Mouse (Mus musculus): Measurements from ENCODE around the gene Atp2a3. TPM values are rescaled to one million over a fixed set of nuclear protein-coding genes. Genes with fewer than 3 reads are reported as not detected.

The Atp2a3 gene
- 0.06 TPM for polyA plus RNA-seq (2021)

GRCm38 (mm10) chr11:72961072-72961980 is at the start of gene Atp2a3:
Gene Atp2a3 (plus strand): TSS chr11:72961169.
- H3K27me3 ChIP-seq, result peaks cover 7% of the 10 kb centered on the region
- DNase-seq (ENCODE audit: low read depth, low spot score), result no peak
- ATAC-seq, result no peak
- ChIA-PET CTCF (no interaction called here), POLR2A (no interaction called here)
- TF ChIP-seq CTCF (IDR thresholded peaks at IDR 0.05), result no peak
- in situ Hi-C loops (cut with MboI; ENCODE audit: low pct_unique_long_range_greater_than_20kb), result no loop called here

GRCm38 (mm10) chr11:72917299-72917996 is 43.5 kb upstream of the Atp2a3 start:
- ChIA-PET POLR2A (no interaction called here), CTCF (interaction anchor here (2.0 kb wide), 1 partner anchor 10 kb away, joined by 4 read pairs; no protein-coding TSS in a partner anchor)
- H3K27me3 ChIP-seq, result no peaks in the 10 kb centered on the region
- in situ Hi-C loops (cut with MboI; ENCODE audit: low pct_unique_long_range_greater_than_20kb), result no loop called here
- no peak for DNase-seq (ENCODE audit: low read depth, low spot score)
- no peak for TF ChIP-seq CTCF (IDR thresholded peaks at IDR 0.05)
- ATAC-seq, result no peak

GRCm38 (mm10) chr11:72923116-72923515 is 37.9 kb upstream of the Atp2a3 start:
- in situ Hi-C loops (cut with MboI; ENCODE audit: low pct_unique_long_range_greater_than_20kb), result loop anchor here (5.0 kb wide), 1 partner anchor 79 kb away; no protein-coding TSS in a partner anchor
- no peak for TF ChIP-seq CTCF (IDR thresholded peaks at IDR 0.05)
- no peak for ATAC-seq

GRCm38 (mm10) chr11:72924458-72924857 is 36.5 kb upstream of the Atp2a3 start:
- no peak for TF ChIP-seq CTCF (IDR thresholded peaks at IDR 0.05)
- ChIA-PET CTCF (interaction anchor here (0.9 to 1.8 kb wide), 2 partner anchors 19 to 59 kb away, joined by 3 to 5 read pairs; no protein-coding TSS in a partner anchor), POLR2A (no interaction called here)
- ATAC-seq, result no peak
- no peak for DNase-seq (ENCODE audit: low read depth, low spot score)
- in situ Hi-C loops (cut with MboI; ENCODE audit: low pct_unique_long_range_greater_than_20kb), result loop anchor here (5.0 kb wide), 1 partner anchor 78 kb away; no protein-coding TSS in a partner anchor
- H3K27me3 ChIP-seq, result no peaks in the 10 kb centered on the region

More at GRCm38 (mm10) chr11:72923116-72923515, 37.9 kb upstream of the Atp2a3 start:
- H3K27me3 ChIP-seq, result no peaks in the 10 kb centered on the region
- no peak for DNase-seq (ENCODE audit: low read depth, low spot score)
- POLR2A ChIA-PET, result no interaction called here
- CTCF ChIA-PET, result no interaction called here

- ATAC-seq (no peak), DNase-seq (ENCODE audit: low read depth, low spot score) (no peak)
- in situ Hi-C loops (cut with MboI; ENCODE audit: low pct_unique_long_range_greater_than_20kb), result no loop called here
- TF ChIP-seq CTCF (IDR thresholded peaks at IDR 0.05), result no peak
- ChIA-PET POLR2A (no interaction called here), CTCF (interaction anchor here (1.8 kb wide), 1 partner anchor 19 kb away, joined by 5 read pairs; no protein-coding TSS in a partner anchor)
- H3K27me3 ChIP-seq, result no peaks in the 10 kb centered on the region
Observed at GRCm38 (mm10) chr11:72925067-72925466, 35.9 kb upstream of the Atp2a3 start.

GRCm38 (mm10) chr11:72926226-72926890 is 34.6 kb upstream of the Atp2a3 start:
- ChIA-PET POLR2A (no interaction called here), CTCF (interaction anchor here (0.7 to 1.4 kb wide), 10 partner anchors 11 to 120 kb away, joined by 3 to 6 read pairs (median 4); partner anchors contain the start of gene P2rx1)
- in situ Hi-C loops (cut with MboI; ENCODE audit: low pct_unique_long_range_greater_than_20kb), result no loop called here
- no peaks in the 10 kb centered on the region for H3K27me3 ChIP-seq
- TF ChIP-seq CTCF (IDR thresholded peaks at IDR 0.05), result peak; percentile 96
- no peak for ATAC-seq
- no peak for DNase-seq (ENCODE audit: low read depth, low spot score)

GRCm38 (mm10) chr11:72928516-72928915 is 32.5 kb upstream of the Atp2a3 start:
- no peak for ATAC-seq
- in situ Hi-C loops (cut with MboI; ENCODE audit: low pct_unique_long_range_greater_than_20kb), result no loop called here
- H3K27me3 ChIP-seq, result no peaks in the 10 kb centered on the region
- ChIA-PET POLR2A (interaction anchor here (1.3 kb wide), 1 partner anchor 13 kb away, joined by 3 read pairs; no protein-coding TSS in a partner anchor), CTCF (interaction anchor here (0.8 to 1.3 kb wide), 2 partner anchors 46 to 53 kb away, joined by 3 read pairs; no protein-coding TSS in a partner anchor)
- DNase-seq (ENCODE audit: low read depth, low spot score), result no peak
- TF ChIP-seq CTCF (IDR thresholded peaks at IDR 0.05), result no peak

GRCm38 (mm10) chr11:72940208-72941143 is 20.5 kb upstream of the Atp2a3 start:
- no peak for TF ChIP-seq CTCF (IDR thresholded peaks at IDR 0.05)
- peaks cover 4% of the 10 kb centered on the region for H3K27me3 ChIP-seq
- in situ Hi-C loops (cut with MboI; ENCODE audit: low pct_unique_long_range_greater_than_20kb), result no loop called here
- POLR2A ChIA-PET, result no interaction called here
- CTCF ChIA-PET, result interaction anchor here (0.6 kb wide), 1 partner anchor 98 kb away, joined by 3 read pairs; no protein-coding TSS in a partner anchor
- ATAC-seq (no peak), DNase-seq (ENCODE audit: low read depth, low spot score) (no peak)

GRCm38 (mm10) chr11:72944996-72945793 is 15.8 kb upstream of the Atp2a3 start:
- in situ Hi-C loops (cut with MboI; ENCODE audit: low pct_unique_long_range_greater_than_20kb), result no loop called here
- no peak for DNase-seq (ENCODE audit: low read depth, low spot score)
- no peak for ATAC-seq
- no peak for TF ChIP-seq CTCF (IDR thresholded peaks at IDR 0.05)
- ChIA-PET POLR2A (interaction anchor here (0.8 kb wide), 1 partner anchor 15 kb away, joined by 4 read pairs; no protein-coding TSS in a partner anchor), CTCF (no interaction called here)
- peaks cover 4% of the 10 kb centered on the region for H3K27me3 ChIP-seq
